Mouse (Mus musculus) frontal cortex, postnatal 25 days (tissue): ENCODE measurements around the gene Etl4.
A peak's percentile ranks its signal among the peaks of the same experiment; 100 is the strongest.
"Not testable (repeated sequence)": the region's sequence is repeated elsewhere in the genome, so short reads cannot be mapped to it uniquely, and the experiment has no call there.

Experiments
- DNase-seq, 2 experiments: peaks; one replicate each; pipeline ENCODE4 v3.0.0; 2022; ENCODE audit warnings: low spot score in 2 of 2

Etl4 gene

DNA sequence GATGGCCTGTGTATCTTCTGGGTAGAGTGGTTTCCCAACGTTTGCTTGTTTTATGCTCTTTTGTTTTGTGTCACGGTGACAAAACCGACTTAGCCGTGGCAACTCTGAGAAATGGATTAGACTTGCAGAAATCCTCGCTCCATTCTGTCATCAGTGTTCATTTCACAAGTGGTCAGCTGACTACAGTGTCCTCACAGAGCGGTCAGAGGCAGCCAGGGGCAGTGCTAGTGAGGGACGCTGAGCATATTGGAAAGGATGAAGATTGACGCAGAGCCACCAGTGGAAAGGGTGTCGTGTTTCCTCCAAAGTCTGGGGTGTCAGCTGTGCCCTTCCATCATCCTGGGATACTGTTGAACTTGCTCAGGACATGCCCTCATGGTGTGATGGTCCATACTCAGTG, 733.2 kb downstream of the Etl4 start:
- no peak for DNase-seq

GRCm38 (mm10) chr2:20649817-20650216, 740.2 kb downstream of the Etl4 start:
- DNase-seq, result peak in 1 of 2 experiments; percentile 13

GRCm38 (mm10) chr2:20653116-20653515, 743.5 kb downstream of the Etl4 start:
- no peak for DNase-seq

- DNase-seq, result no peak
These were observed 744.5 kb downstream of the Etl4 start for GRCm38 (mm10) chr2:20654058-20654457.

DNA sequence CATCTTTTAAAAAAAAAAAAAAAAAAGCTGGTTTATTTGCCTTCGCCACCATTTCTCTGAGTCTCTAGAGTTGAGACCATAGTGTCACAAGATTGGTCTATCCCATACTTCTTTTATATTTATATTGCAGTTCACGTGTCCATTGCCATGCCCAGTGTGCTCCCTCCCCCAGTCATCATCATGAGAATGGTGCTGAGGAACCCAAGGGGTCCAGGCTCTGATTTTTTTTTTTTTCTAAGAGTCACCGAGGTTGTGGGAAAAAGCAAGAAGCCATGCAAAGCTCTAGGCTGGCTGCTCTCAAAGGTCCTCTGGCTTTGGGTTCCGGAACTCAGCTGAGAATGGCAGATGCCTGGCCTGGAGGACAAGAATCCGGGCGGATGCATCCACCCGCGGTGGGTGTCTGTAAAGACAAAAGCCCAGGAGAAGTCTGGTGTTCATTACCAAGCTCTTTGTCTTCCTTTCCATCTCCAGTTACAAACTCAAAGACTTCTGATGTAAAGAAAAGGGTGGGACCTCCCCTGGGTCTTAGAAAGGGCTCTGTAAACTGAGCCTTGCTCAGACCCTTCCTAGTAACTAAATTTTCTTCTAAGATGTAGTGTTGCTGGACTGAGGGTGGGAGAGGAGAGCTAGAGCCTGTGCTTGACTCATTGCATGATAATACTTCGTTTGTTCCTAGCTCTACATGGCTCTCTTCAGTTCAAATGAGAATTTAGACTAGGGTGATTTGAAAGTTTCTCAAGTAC, 745.2 kb downstream of the Etl4 start:
- no peak for DNase-seq

DNA sequence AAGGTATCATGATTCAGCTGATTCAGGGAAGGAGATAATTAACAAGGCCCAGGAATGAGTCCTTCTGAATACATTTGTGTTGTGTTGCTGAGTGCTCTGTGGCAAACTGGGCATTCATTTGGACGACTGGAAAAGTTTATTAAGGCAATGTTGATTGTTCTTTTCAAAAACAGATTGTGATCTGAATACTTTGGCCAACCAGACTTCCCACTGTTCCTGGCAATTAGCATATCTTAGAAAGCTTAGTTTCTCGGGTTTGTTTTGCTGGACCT, 745.7 kb downstream of the Etl4 start:
- DNase-seq, result no peak

DNA sequence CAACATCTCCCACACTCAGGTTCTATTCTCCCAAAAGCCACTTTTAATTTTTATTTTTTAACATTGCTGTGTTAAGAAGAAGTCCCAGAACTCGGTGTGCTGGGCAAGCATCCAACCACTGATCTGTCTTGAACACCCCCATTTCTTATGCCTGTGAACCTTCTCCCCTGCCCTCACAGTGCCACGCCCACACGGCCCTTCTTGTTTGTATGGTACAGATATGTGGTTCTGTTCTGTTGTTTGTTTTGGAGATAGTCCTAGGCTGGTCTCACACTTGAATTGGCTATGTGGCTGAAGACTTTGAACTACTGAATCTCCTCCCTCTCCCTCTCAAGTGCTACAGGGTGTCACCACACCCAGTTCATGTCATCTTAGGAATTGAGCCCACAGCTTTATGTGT, 748.3 kb downstream of the Etl4 start:
- no peak for DNase-seq

GRCm38 (mm10) chr2:20661841-20662240, 752.3 kb downstream of the Etl4 start:
- no peak for DNase-seq

DNA sequence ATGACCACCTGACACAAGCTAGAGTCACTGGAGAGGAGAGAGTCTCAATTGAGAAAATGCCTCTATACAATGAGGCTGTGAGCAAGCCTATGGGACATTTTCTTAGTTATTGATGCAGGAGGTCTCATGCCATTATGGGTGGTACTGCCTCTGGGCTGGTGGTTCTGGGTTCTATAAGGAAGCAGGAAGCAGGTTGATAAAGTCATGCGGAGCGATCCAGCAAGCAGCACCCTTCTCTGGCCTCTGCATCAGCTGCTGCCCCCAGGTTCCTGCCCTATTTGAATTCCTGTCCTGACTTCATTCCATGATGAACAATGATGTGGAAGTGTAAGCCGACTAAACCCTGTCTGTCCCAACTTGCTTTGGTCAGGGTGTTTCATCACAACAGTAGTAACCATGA, 753.1 kb downstream of the Etl4 start:
- DNase-seq, result no peak

GRCm38 (mm10) chr2:20665309-20665971, 755.9 kb downstream of the Etl4 start:
- DNase-seq, result no peak

- no peak for DNase-seq
These were observed 756.5 kb downstream of the Etl4 start for GRCm38 (mm10) chr2:20666051-20666478.

- no peak for DNase-seq
These were observed 758.3 kb downstream of the Etl4 start for GRCm38 (mm10) chr2:20667876-20668275.

DNA sequence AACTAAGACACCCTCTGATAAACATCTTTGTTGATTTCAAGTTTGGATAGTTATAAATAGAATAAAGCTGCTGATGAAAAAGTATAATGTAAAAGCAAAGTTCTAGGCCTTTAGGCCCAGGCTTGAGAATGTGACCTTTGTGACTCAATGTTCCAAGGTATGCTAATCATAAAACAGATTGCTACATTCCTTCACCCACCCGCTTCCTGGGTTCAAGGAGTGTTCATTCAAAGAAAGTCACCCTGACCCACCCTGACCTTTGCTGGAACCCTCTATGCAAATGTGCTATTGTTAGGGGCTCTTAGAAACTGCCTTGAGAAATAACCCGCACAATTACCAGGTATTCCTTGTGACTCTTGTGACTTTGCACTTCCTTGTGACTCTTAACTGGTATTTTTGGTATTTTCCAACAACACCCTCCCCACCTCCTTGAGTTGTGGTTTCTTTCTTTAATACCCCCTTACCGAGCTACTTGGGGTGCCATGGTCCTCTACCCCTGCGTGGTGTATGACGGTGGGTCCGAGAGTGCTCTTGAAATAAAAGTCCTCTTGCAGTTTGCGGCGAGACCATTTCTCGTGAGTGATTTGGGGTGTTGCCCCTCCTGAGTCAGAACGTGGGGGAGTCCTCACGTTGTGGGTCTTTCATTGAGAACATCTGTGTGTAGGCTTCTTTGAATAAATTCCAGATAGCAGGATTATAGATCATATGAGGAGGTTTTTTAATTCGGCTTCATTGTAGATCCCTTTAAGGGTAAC, 758.9 kb downstream of the Etl4 start:
- DNase-seq, result not testable (repeated sequence)

GRCm38 (mm10) chr2:20669367-20669766, 759.8 kb downstream of the Etl4 start:
- no peak for DNase-seq

DNA sequence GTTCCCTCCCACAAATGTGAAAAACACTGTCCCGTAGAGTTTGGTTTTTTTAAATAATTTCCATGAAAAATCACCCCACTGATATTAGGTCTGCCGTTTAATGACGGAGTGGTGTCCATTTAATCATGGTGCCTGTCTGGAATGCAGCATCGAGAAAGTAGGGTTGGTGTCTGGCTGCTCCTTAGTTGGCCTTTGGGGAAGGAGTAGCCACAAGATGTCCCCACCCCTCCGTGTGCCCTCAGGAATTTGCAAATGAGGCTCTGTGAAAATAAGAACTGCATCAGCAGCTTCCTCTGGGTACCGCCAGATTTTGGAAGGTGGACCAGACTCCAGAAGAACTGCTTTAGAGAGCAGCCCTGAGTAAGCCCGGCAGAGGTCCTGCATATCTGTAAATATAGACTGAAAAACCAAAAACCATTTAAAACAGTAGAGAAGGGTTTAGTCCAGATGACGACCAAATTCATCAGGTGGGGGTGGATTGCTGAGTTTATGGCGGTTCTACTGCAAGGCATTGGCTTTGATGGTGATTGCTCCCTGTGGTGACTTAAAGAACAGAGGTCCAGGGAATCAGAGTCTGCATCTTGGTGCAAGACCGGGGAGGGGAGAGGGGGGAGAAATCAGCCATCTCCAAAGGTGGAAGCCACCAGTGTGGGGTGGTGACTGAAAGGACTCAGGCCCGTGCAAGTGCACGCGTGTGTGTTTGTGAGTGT, 762.1 kb downstream of the Etl4 start:
- no peak for DNase-seq

- no peak for DNase-seq
These were observed 762.7 kb downstream of the Etl4 start for GRCm38 (mm10) chr2:20672281-20672680.

GRCm38 (mm10) chr2:20672803-20673603, 763.4 kb downstream of the Etl4 start:
- peak; percentile 38 to 63 for DNase-seq

GRCm38 (mm10) chr2:20676379-20676778, 766.8 kb downstream of the Etl4 start:
- no peak for DNase-seq

GRCm38 (mm10) chr2:20678793-20679192, 769.2 kb downstream of the Etl4 start:
- no peak for DNase-seq

DNA sequence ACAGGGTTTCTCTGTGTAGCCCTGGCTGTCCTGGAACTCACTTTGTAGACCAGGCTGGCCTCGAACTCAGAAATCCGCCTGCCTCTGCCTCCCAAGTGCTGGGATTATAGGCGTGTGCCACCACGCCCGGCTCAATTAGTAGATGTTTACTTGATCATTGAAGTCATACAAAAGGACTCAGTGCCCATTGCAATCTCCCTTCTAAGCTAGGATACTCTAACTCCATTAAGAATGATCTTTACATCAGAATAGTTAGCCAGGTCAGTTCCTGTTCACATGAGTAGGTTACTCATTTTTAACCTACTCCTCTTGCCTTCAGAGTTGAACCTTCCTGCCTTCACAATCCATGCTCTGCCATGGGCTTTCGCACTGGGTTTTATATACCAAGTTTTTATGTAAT, 772.6 kb downstream of the Etl4 start:
- not testable (repeated sequence) for DNase-seq

DNA sequence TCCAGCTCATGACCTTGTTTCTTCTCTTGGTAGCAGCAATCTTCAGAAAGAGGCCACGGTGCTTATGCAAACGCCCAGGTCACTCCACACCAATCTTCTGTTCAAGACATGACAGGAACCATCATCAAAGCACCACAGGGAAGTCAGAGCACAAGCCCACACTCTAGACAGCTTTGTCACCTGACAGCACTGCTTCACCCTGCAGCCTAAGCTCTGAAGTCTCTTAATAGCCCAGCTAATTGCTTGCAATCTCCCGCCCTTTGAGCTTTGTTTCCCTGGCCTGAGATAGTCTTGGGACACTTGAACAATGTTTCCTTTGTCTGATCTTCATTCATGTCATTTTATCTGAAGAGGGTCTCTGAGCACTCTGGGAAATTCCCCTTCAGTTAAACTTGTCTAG, 779.8 kb downstream of the Etl4 start:
- no peak for DNase-seq
